In genomic region chr2:156904976-156905717, GRCm38 (mm10) we compare ENCODE assay signal across 9 mouse cellular contexts. TPM values are rescaled to one million over a fixed set of nuclear protein-coding genes. Genes with fewer than 3 reads are reported as not detected.
DNase-seq lines count a peak whose midpoint lies in the region; ATAC-seq and TF ChIP-seq lines count a peak whose summit lies in the region.
"Had no signal": no experiment of that assay in that cellular context is flagged by ENCODE, and none has a peak within 500 bp of the region (broad histone marks: within the 10 kb centered on the region; RNA-seq: fewer than 3 reads in every experiment).

No protein-coding gene starts in this region.

- no peaks in the 10 kb centered on the region for H3K9me3 ChIP-seq in lung, postnatal 0 days (ENCODE audit: low read length)
- H3K9me3 ChIP-seq: neural tube, embryonic 13.5 days had no signal

- 15% methylated on average over 6 of the region's 6 CpGs for WGBS in lung, postnatal 0 days

- peak; percentile 89 for TF ChIP-seq CTCF in lung, postnatal 0 days (IDR thresholded peaks at IDR 0.05)

- H3K4me3 ChIP-seq in lung, postnatal 0 days (ENCODE audit: low read depth, low read length), result no peak overlapping the region
- H3K4me3 ChIP-seq: erythroblast, embryonic 14.5 days; neural tube, embryonic 13.5 days had no signal

- no peak overlapping the region for H3K9ac ChIP-seq in lung, postnatal 0 days (replicated peaks; ENCODE audit: low read depth)
- H3K9ac ChIP-seq: neural tube, embryonic 13.5 days had no signal

- DNase-seq in urinary bladder, postnatal 14 days (ENCODE audit: low spot score), result peak; percentile 71
- DNase-seq in urinary bladder, postnatal 10 days (ENCODE audit: low spot score), result no peak
- DNase-seq in cerebellum, adult 18-20 months, result peak; percentile 78 to 82
- peak; percentile 72 for DNase-seq in gastrocnemius, adult 18-20 months (ENCODE audit: low spot score)
- peak; percentile 56 to 87 for DNase-seq in layer of hippocampus, adult 18-20 months (ENCODE audit: low spot score in 2 of 2)
- peak; percentile 70 for DNase-seq in lung, postnatal 0 days (ENCODE audit: low spot score)
- peak; percentile 21 for DNase-seq in yolk sac, embryonic 10.5 days (ENCODE audit: low spot score)

- no peak overlapping the region for H3K4me2 ChIP-seq in lung, postnatal 0 days (replicated peaks; ENCODE audit: low read depth, low read length)
- H3K4me2 ChIP-seq: neural tube, embryonic 13.5 days had no signal

- H3K4me1 ChIP-seq in lung, postnatal 0 days (ENCODE audit: insufficient read depth, low read depth, low read length), result no peaks in the 10 kb centered on the region
- H3K4me1 ChIP-seq: neural tube, embryonic 13.5 days had no signal

- TF ChIP-seq EP300 in lung, postnatal 0 days (IDR thresholded peaks at IDR 0.05), result no peak

- H3K36me3 ChIP-seq in lung, postnatal 0 days (ENCODE audit: insufficient read depth, low read length), result no peaks in the 10 kb centered on the region
- H3K36me3 ChIP-seq: neural tube, embryonic 13.5 days had no signal

- no peaks in the 10 kb centered on the region for H3K27me3 ChIP-seq in lung, postnatal 0 days (replicated peaks; ENCODE audit: insufficient read depth, low read length)
- H3K27me3 ChIP-seq: neural tube, embryonic 13.5 days had no signal

- ATAC-seq in lung, postnatal 0 days, result peak; percentile 50

- no peak overlapping the region for H3K27ac ChIP-seq in lung, postnatal 0 days (ENCODE audit: low read length)
- H3K27ac ChIP-seq: neural tube, embryonic 13.5 days had no signal

RNA-seq across cellular contexts. Expression of gene Sla2, which starts 18.2 kb away (rescaled TPM):
- not detected for total RNA-seq in gastrocnemius, adult 18-20 months (2021)
- total RNA-seq in layer of hippocampus, adult 18-20 months (2021), result under 1 TPM; 0.30 to 0.42 TPM
- polyA plus RNA-seq in lung, postnatal 0 days (2015; fragmentation: Nextera tagmentation; extraction: Ambion mirVana), result 0.49 and 0.65 TPM in 2 replicates
- polyA plus RNA-seq: neural tube, embryonic 13.5 days had no signal

RNA-seq across cellular contexts. Expression of gene Rab5if, which starts 42.2 kb away (rescaled TPM):
- 10 to 100 TPM; 79.4 to 87.3 TPM for total RNA-seq in gastrocnemius, adult 18-20 months (2021)
- total RNA-seq in layer of hippocampus, adult 18-20 months (2021), result 10 to 100 TPM; 88.3 to 98.8 TPM
- 271 and 290 TPM in 2 replicates for polyA plus RNA-seq in lung, postnatal 0 days (2015; fragmentation: Nextera tagmentation; extraction: Ambion mirVana)

RNA-seq across cellular contexts. Expression of gene 4930518I15Rik, which starts 47.4 kb away (rescaled TPM):
- total RNA-seq in gastrocnemius, adult 18-20 months (2021), result under 1 TPM; 0.50 to 0.55 TPM
- 1 to 10 TPM; 1.7 to 2.7 TPM for total RNA-seq in layer of hippocampus, adult 18-20 months (2021)
- polyA plus RNA-seq in lung, postnatal 0 days (2015; fragmentation: Nextera tagmentation; extraction: Ambion mirVana), result 4.1 and 5.5 TPM in 2 replicates
